Mouse (Mus musculus) adrenal gland, adult 8-10 months (tissue): ENCODE data around the gene Egln1. TPM values are rescaled to one million over a fixed set of nuclear protein-coding genes. Genes with fewer than 3 reads are reported as not detected.

Experiments used
- total RNA-seq, 4 experiments: library from RNA; stranded (reverse); gene quantifications; 2 replicates each; pipeline ENCODE4 v1.2.4; 2022

Egln1 gene
- total RNA-seq, 4 experiments from 2014 or later = 48.2 to 56.7 (median 50.9) TPM

Other genes with a start within 250 kb of the Egln1 start
- gene Ttc13, start 227.3 kb downstream of the Egln1 start, total RNA-seq = 10 to 100 TPM; 39.3 to 45.5 (median 42.7) TPM
- 10 to 100 TPM in 3 of 4 experiments, 1 to 10 TPM in 1; 6.4 to 15.9 (median 13.3) TPM for gene Arv1, start 227.2 kb downstream of the Egln1 start, total RNA-seq
- under 1 TPM in 3 of 4 experiments, not detected in 1; 0.42 to 0.73 (median 0.49) TPM for gene Fam89a, start 197.5 kb downstream of the Egln1 start, total RNA-seq
- 1 to 10 TPM in 3 of 4 experiments, under 1 TPM in 1; 0.99 to 2.9 (median 1.3) TPM for gene Trim67, start 156.2 kb downstream of the Egln1 start, total RNA-seq
- gene Gnpat, start 86.3 kb downstream of the Egln1 start, total RNA-seq = 100 to 1,000 TPM in 3 of 4 experiments, 10 to 100 TPM in 1; 93.8 to 131 (median 107) TPM
- 10 to 100 TPM; 27.5 to 31.3 (median 29.2) TPM for gene 2810004N23Rik, start 86.2 kb downstream of the Egln1 start, total RNA-seq
- gene Exoc8, start 51.6 kb downstream of the Egln1 start, total RNA-seq = 10 to 100 TPM; 22.1 to 28.1 (median 25.0) TPM
- gene Sprtn, start 51.4 kb downstream of the Egln1 start, total RNA-seq = 10 to 100 TPM; 19.4 to 23.6 (median 21.5) TPM
- gene Tsnax, start 63.7 kb upstream of the Egln1 start, total RNA-seq = 10 to 100 TPM; 87.8 to 97.5 (median 95.5) TPM
- gene Disc1, start 104.9 kb upstream of the Egln1 start, total RNA-seq = 1 to 10 TPM; 1.2 to 4.2 (median 2.2) TPM